Mouse (Mus musculus) liver, embryonic 13.5 days (tissue): Measurements from ENCODE around the gene Tshz2. TPM values are rescaled to one million over a fixed set of nuclear protein-coding genes. Genes with fewer than 3 reads are reported as not detected.
"Not testable (repeated sequence)": the region's sequence is repeated elsewhere in the genome, so short reads cannot be mapped to it uniquely, and the experiment has no call there.

Source experiments
- ATAC-seq: fragments of 200-750 bp; cut with Nextera tagmentation; 2 replicates; pipeline ENCODE4 v1.8.0; 2017; ENCODE audit warnings: low read depth, mild to moderate bottlenecking, moderate number of reproducible peaks, moderate library complexity
- DNase-seq: peaks from one replicate; pipeline ENCODE4 v3.0.0; 2022
- H3K27ac ChIP-seq: fragments of 300-500 bp; sonication (generic); 2 replicates; pipeline ENCODE4 v1.5.1; 2015; ENCODE audit warnings: moderate library complexity, mild to moderate bottlenecking, inconsistent platforms
- H3K27me3 ChIP-seq: fragments of 300-500 bp; sonication (generic); 2 replicates; pipeline ENCODE4 v1.6.1; 2015; ENCODE audit warnings: mild to moderate bottlenecking, inconsistent platforms
- H3K36me3 ChIP-seq: fragments of 300-500 bp; sonication (generic); 2 replicates; pipeline ENCODE4 v1.6.1; 2015; ENCODE audit warnings: mild to moderate bottlenecking, inconsistent platforms
- H3K4me1 ChIP-seq: fragments of 300-500 bp; sonication (generic); replicated peaks from 2 replicates; pipeline ENCODE4 v1.6.1; 2015; ENCODE audit warnings: inconsistent platforms
- H3K4me2 ChIP-seq: fragments of 300-500 bp; sonication (generic); 2 replicates; pipeline ENCODE4 v1.6.1; 2015; ENCODE audit warnings: inconsistent platforms, mild to moderate bottlenecking, moderate library complexity
- H3K4me3 ChIP-seq: fragments of 300-500 bp; sonication (generic); replicated peaks from 2 replicates; pipeline ENCODE4 v1.5.1; 2015; ENCODE audit warnings: mild to moderate bottlenecking, inconsistent platforms
- H3K9ac ChIP-seq: fragments of 300-500 bp; sonication (generic); 2 replicates; pipeline ENCODE4 v1.6.1; 2015; ENCODE audit warnings: mild to moderate bottlenecking, inconsistent platforms
- H3K9me3 ChIP-seq: fragments of 300-500 bp; sonication (generic); replicated peaks from 2 replicates; pipeline ENCODE4 v1.6.1; 2016; ENCODE audit warnings: inconsistent platforms
- WGBS: fragments of 180-500 bp; shearing (Covaris S2); methylation state at CpG from one replicate; pipeline ENCODE4 v1.1.7; 2015; ENCODE audit not compliant: insufficient replicate concordance; 5-methylcytosine and 5-hydroxymethylcytosine counted together
- polyA plus RNA-seq: library from polyadenylated mRNA; unstranded; fragments of >200 nt; fragmentation: Nextera tagmentation; extraction: Ambion mirVana; gene quantifications from 2 replicates; pipeline ENCODE4 v1.2.1, GENCODE M21; 2015

Tshz2 gene
- 1.0 and 1.7 TPM in 2 replicates for polyA plus RNA-seq

- no peaks in the 10 kb centered on the region for H3K4me1 ChIP-seq
- peak within 1 kb of the TSS; percentile 61 for H3K4me3 ChIP-seq
- no peaks in the 10 kb centered on the region for H3K36me3 ChIP-seq
- peak within 1 kb of the TSS; percentile 62 for H3K4me2 ChIP-seq
- DNase-seq (peak; percentile 3), ATAC-seq (peak; percentile 62)
- WGBS, result 2% methylated on average over 18 of the region's 22 CpGs
- H3K9me3 ChIP-seq, result no peaks in the 10 kb centered on the region
- H3K27ac ChIP-seq, result peak within 1 kb of the TSS; percentile 66
- peak within 1 kb of the TSS; percentile 67 for H3K9ac ChIP-seq
- H3K27me3 ChIP-seq, result peaks cover 16% of the 10 kb centered on the region
Measured at GRCm38 (mm10) chr2:169632338-169633151, at the start of gene Tshz2. Gene Tshz2 (plus strand): TSS chr2:169633013.

GRCm38 (mm10) chr2:169583476-169583875 lies 49.3 kb upstream of the Tshz2 start:
- Histone ChIP-seq H3K9ac (no peak overlapping the region), H3K4me3 (no peak overlapping the region), H3K9me3 (no peaks in the 10 kb centered on the region), H3K27ac (no peak overlapping the region), H3K36me3 (no peaks in the 10 kb centered on the region), H3K4me1 (no peaks in the 10 kb centered on the region), H3K4me2 (no peak overlapping the region), H3K27me3 (no peaks in the 10 kb centered on the region)
- 64% methylated on average over 3 of the region's 3 CpGs for WGBS
- ATAC-seq (no peak), DNase-seq (no peak)

DNA sequence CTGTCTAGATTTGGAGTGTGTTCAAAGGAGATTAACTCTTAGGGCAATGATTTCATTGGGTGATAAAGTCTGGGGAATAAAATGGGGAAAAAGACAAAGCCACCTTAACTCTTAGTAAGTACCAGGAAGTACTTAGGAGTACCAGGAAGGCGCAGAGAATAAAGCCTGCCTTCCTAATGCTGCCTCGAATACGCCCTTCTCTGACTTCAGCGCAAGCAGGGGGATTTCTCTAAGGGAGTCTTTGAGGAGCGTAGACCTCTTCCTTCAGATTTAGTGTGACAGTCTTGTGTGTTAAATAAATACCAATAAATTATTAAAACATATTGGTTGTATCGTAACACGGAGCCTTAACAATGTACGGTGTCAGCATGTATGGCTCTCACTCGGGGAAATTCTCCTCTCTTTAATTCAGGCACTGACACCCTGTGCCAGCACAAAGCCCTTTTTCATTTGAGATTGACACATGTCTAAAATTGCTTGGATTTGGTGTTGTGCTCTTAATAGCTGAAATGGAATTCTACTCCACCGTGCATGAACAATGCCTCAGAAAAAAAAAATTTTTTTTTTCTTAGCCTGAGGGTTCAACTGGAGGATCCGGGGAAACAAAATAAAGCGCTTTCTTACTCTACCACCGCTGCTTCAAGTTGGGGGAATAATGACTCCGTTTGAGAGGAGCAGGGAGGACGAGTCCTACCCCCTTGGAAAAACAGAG lies 47.9 kb upstream of the Tshz2 start:
- Histone ChIP-seq H3K27me3 (no peaks in the 10 kb centered on the region), H3K9ac (no peak overlapping the region), H3K9me3 (no peaks in the 10 kb centered on the region), H3K4me1 (no peaks in the 10 kb centered on the region), H3K4me3 (no peak overlapping the region), H3K36me3 (no peaks in the 10 kb centered on the region), H3K27ac (no peak overlapping the region), H3K4me2 (no peak overlapping the region)
- 76% methylated on average over 15 of the region's 15 CpGs for WGBS
- ATAC-seq (no peak), DNase-seq (no peak)

DNA sequence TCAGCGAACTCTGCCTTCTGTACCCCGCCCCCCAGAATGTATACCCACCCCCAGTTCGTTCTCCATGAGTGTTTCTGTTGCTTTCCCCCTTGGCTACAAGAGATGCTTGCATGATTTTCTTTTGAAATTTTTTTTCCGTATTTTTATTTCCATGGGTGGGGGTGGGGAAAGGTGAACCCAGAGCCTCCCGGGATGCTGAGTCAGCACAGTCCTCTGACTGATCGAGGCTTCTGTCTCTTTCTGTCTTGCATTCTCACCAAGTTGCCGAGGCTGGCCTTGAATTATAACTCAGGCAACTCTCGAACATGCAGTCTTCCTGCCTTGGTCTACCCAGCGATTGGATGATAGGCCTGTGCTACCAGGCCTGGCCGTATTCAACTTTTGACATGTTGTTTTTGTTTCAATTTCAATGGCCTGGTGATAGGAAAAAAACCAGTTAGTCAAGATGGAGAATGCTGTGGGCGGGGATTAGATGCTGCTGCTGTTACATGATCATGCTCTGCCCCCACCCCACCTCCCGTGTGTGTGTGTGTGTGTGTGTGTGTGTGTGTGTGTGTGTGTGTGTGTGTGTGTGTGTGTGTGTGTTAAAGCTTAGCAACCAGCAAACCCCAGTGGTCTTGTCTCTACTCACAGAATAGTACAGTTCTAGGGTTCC lies 47.1 kb upstream of the Tshz2 start:
- DNase-seq (no peak), ATAC-seq (no peak)
- H3K36me3 ChIP-seq, result no peaks in the 10 kb centered on the region
- 61% methylated on average over 11 of the region's 12 CpGs for WGBS
- no peak overlapping the region for H3K4me3 ChIP-seq
- no peak overlapping the region for H3K4me2 ChIP-seq
- no peak overlapping the region for H3K27ac ChIP-seq
- no peak overlapping the region for H3K9ac ChIP-seq
- no peaks in the 10 kb centered on the region for H3K9me3 ChIP-seq
- no peaks in the 10 kb centered on the region for H3K4me1 ChIP-seq
- H3K27me3 ChIP-seq, result no peaks in the 10 kb centered on the region

GRCm38 (mm10) chr2:169586688-169587087 lies 46.1 kb upstream of the Tshz2 start:
- WGBS, result 56% methylated on average over 3 of the region's 3 CpGs
- DNase-seq (no peak), ATAC-seq (no peak)
- H3K27ac ChIP-seq, result no peak overlapping the region
- no peaks in the 10 kb centered on the region for H3K27me3 ChIP-seq
- H3K9me3 ChIP-seq, result no peaks in the 10 kb centered on the region
- no peaks in the 10 kb centered on the region for H3K4me1 ChIP-seq
- no peak overlapping the region for H3K4me3 ChIP-seq
- no peak overlapping the region for H3K4me2 ChIP-seq
- H3K36me3 ChIP-seq, result no peaks in the 10 kb centered on the region
- no peak overlapping the region for H3K9ac ChIP-seq

- not testable (repeated sequence) for H3K27me3 ChIP-seq, H3K36me3 ChIP-seq, H3K4me1 ChIP-seq, H3K9me3 ChIP-seq, ATAC-seq, H3K4me2 ChIP-seq, H3K4me3 ChIP-seq, DNase-seq, H3K9ac ChIP-seq, H3K27ac ChIP-seq
Measured at GRCm38 (mm10) chr2:169587645-169588044, 45.2 kb upstream of the Tshz2 start, which contains the start of gene Gm11011. Gene Gm11011 (minus strand): TSS chr2:169587745.

GRCm38 (mm10) chr2:169589697-169590096 lies 43.1 kb upstream of the Tshz2 start:
- Histone ChIP-seq H3K4me2 (no peak overlapping the region), H3K9me3 (no peaks in the 10 kb centered on the region), H3K36me3 (no peaks in the 10 kb centered on the region), H3K9ac (no peak overlapping the region), H3K4me3 (no peak overlapping the region), H3K27ac (no peak overlapping the region), H3K4me1 (no peaks in the 10 kb centered on the region), H3K27me3 (no peaks in the 10 kb centered on the region)
- no peak for DNase-seq
- ATAC-seq, result no peak
- 78% methylated on average over 10 of the region's 10 CpGs for WGBS

- H3K27me3 ChIP-seq, result no peaks in the 10 kb centered on the region
- H3K9ac ChIP-seq, result no peak overlapping the region
- no peaks in the 10 kb centered on the region for H3K4me1 ChIP-seq
- H3K4me2 ChIP-seq, result no peak overlapping the region
- no peak for DNase-seq
- H3K9me3 ChIP-seq, result no peaks in the 10 kb centered on the region
- WGBS, result 61% methylated on average over 8 of the region's 8 CpGs
- H3K36me3 ChIP-seq, result no peaks in the 10 kb centered on the region
- H3K4me3 ChIP-seq, result no peak overlapping the region
- H3K27ac ChIP-seq, result no peak overlapping the region
- no peak for ATAC-seq
Measured at GRCm38 (mm10) chr2:169590412-169590811, 42.4 kb upstream of the Tshz2 start.

- Histone ChIP-seq H3K27ac (no peak overlapping the region), H3K9ac (no peak overlapping the region), H3K36me3 (no peaks in the 10 kb centered on the region), H3K4me3 (no peak overlapping the region), H3K9me3 (no peaks in the 10 kb centered on the region), H3K27me3 (no peaks in the 10 kb centered on the region), H3K4me1 (no peaks in the 10 kb centered on the region), H3K4me2 (no peak overlapping the region)
- no peak for ATAC-seq
- no peak for DNase-seq
- 39% methylated on average over 3 of the region's 3 CpGs for WGBS
Measured at GRCm38 (mm10) chr2:169593742-169594141, 39.1 kb upstream of the Tshz2 start.

- 60% methylated on average over 6 of the region's 6 CpGs for WGBS
- Histone ChIP-seq H3K4me1 (no peaks in the 10 kb centered on the region), H3K27me3 (no peaks in the 10 kb centered on the region), H3K4me3 (no peak overlapping the region), H3K9ac (no peak overlapping the region), H3K9me3 (no peaks in the 10 kb centered on the region), H3K4me2 (no peak overlapping the region), H3K27ac (no peak overlapping the region), H3K36me3 (no peaks in the 10 kb centered on the region)
- ATAC-seq (no peak), DNase-seq (no peak)
Measured at GRCm38 (mm10) chr2:169597357-169597756, 35.5 kb upstream of the Tshz2 start.

DNA sequence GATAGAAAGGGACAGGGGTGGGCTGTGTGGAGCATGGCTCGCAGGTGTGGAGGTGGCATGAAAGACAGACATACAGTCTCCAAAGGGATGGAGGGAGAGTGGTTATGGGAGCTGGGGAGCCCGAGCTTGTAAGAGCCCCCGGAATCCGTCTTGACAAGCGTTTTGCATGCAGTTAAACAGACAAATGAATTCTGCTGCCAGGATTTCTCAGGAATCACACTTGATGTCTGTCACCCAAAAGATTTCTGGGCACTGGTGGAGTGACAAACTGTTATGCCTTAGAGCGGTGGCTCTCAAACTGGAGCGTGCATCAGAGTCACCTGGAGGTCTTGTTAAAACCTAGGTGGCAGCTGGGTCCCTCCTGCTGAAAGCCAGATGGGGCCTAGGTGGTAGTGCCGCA lies 34.8 kb upstream of the Tshz2 start:
- Histone ChIP-seq H3K4me2 (no peak overlapping the region), H3K27me3 (no peaks in the 10 kb centered on the region), H3K4me1 (no peaks in the 10 kb centered on the region), H3K9ac (no peak overlapping the region), H3K9me3 (no peaks in the 10 kb centered on the region), H3K27ac (no peak overlapping the region), H3K36me3 (no peaks in the 10 kb centered on the region), H3K4me3 (no peak overlapping the region)
- ATAC-seq (no peak), DNase-seq (no peak)
- WGBS, result 79% methylated on average over 8 of the region's 8 CpGs
